Mouse (Mus musculus) liver, embryonic 14.5 days (tissue): Measurements from ENCODE around the gene Lmna.

Source experiments
- CTCF ChIP-seq: IDR thresholded peaks from 2 replicates; pipeline ENCODE4 v1.5.1; 2016; ENCODE audit warnings: antibody characterized with exemption, low read depth, control low read depth
- EP300 ChIP-seq: IDR thresholded peaks from 2 replicates; pipeline ENCODE4 v1.6.1; 2016; ENCODE audit warnings: antibody characterized with exemption, low read depth

DNA sequence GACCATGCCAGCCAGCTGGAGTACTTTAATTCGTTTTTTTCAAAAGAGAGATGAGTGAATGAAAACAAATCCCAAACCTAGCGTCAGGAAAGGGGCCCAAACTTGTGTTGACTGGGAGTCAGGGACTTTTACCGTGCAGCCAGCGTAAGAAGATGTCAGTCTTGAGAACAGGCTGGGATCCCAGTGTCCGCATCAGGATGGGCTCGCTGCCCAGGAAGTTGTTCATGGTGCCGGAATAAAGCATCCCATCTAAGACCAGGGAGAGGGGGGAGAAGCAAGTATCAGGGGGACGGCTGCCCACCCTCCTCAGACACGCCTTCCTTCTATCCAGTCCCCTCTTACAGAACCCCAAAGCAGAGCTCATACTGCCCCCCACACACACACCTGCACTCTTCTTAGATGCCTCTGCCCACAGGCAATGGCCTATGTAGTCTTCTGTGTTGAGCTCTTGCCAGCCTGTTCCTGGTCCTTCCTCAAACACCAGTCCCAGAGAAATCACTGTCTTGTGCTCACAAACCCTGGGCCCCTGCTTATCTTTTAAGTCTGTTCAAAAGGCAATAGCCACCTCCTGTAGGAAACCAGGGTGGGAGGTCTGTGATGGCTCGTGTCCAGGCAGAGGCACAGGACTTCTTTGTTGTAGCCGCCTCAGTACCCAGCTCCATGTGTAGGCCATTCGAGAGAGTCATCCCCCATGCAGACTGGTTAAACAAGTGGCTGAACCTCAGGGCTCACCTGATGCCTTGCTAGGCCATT, 59.2 kb downstream of the Lmna start:
- TF ChIP-seq CTCF: no peak
- TF ChIP-seq EP300: no peak
